Mouse (Mus musculus): ENCODE measurements at regions not wholly inside any gene's neighbourhood (a gene's known extent, or its start where the extent isn't known, plus 50 kb on each side); places are given as distances from the start of the nearest gene placed in this dataset.

DNA sequence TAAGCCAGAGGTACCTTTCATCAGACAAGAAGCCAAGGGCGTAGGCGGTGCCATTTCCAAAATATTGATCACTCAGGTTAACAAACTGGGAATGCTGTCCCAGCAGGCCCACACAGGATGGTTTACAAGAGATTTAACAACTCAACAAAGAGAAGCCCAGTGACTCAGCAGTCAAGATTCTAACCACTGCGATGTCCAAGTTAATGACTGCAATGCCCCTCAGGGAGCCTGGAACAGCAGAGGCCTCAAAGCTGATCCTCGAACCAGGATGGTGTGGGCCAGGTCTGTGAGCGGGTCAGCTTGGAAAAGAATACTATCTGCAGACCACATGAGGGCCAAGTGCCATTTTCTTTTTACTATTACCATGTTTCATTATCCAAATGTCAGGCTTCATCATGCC is 108.0 kb upstream of the Klf14 start:
- no peak for DNase-seq

DNA sequence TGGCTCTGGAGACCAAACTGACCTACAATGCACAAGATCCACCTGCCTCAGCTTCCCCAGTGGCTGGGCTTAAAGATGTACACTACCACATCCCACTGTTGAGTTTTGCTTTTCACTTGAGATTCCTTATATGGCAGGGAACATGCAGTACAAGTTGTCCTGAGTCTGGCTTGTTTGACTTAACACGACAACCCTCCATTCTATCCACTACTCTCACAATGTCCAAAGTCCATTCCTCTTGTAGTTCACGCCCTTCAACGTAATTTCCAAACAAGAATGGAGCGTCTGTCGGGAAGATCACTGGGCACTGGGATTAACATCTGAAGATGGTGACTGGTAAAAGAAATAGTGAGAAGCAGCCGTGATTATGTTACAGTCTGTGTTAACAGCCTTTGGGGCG is 108.6 kb upstream of the Klf14 start:
- DNase-seq, result no peak

DNA sequence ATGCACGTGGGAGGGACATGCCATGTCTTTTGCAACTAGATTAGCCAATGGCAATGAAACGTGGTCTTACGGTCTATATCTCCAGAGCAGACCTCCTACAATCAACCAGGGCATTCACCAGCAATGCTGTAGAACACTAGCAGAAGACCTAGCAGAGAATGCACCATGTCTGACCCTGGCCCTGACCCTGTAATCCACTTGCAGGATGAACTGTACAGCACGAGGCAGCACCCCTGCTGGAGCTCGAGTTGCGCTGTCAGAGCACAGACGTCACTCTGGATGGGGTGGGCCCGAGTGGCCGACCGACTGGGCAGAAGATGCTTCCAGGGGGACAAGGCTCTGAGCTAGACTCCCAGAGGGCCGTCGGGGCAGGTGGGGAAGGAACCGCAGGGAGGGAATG is 110.4 kb upstream of the Klf14 start:
- no peak for DNase-seq

DNA sequence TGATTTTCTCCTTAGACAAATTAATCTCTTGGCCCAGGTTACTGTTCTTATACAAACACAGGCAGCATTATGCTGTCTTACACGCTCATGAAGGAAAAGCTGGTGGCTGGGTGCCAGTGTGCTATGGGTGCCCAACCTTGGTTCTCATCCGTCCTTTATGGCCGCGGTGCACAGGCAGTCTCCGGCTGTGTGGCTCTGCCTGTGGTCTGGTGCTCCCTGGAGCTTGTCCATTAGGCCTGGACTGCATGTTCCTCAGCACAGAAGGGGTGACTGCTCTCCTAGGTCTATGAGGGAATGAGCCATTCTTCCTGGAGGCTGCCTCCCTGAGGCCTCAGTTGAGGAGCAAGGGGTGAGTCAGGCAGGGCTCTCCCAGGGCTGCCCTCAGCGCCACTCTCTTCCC is 111.7 kb upstream of the Klf14 start:
- DNase-seq, result no peak

DNA sequence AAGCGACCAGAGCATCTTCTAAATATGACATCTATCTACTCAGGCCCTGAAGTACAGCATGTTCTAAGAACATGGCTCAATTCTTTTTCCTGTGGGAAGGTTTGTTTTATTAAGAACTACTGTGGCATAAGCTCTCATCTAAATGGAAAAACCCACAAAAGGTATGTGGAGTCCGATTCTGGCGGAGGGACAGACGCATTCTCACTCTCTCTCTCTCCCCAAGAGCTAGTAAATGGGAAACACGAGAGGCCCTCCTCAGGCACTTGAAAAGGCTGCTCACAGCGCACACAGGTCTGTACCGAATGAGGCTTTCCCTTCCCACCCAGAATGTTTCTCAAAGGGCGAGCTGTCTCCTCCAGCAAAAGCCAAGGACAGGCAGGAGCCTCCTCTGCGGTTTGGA is 112.1 kb upstream of the Klf14 start:
- DNase-seq, result no peak

DNA sequence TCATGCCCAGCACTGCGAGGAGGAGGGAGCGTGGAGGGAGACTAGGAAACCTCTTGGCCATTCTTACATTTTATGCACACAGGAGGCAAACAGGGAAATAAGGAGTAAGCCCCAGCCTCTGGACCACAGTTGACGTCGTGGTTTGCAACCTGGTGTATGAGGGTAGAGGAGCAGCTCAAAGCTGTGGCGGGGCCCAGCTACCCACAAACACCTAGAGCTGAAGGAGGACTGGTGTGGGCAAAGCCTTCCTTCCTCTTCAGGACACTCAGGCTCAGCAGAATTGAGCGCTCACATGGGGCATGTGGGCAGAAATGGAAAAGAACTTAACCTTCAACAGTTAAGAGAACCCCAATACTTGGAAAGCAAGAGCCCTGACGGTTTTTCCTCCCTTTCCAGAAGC is 113.2 kb upstream of the Klf14 start:
- DNase-seq, result no peak

DNA sequence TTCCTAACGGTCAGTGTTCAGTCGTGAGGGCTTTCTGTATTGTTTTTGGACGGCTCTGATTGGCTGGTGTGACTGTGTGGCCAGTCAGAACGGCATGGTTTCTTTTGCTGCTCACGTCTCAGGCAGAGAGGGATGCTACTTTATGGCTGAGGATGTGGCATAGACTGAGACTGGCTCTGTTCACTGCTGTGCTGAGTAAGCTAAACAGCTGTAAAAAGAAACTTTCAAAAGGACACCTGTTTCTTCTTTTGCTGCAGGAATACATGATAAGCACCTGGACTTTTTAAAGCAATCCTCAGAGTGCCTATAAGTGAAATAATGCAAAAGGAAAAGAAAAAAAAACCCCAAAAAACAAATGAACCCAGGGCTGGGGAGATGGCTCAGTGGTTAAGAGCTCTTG is 113.7 kb upstream of the Klf14 start:
- DNase-seq, result no peak

DNA sequence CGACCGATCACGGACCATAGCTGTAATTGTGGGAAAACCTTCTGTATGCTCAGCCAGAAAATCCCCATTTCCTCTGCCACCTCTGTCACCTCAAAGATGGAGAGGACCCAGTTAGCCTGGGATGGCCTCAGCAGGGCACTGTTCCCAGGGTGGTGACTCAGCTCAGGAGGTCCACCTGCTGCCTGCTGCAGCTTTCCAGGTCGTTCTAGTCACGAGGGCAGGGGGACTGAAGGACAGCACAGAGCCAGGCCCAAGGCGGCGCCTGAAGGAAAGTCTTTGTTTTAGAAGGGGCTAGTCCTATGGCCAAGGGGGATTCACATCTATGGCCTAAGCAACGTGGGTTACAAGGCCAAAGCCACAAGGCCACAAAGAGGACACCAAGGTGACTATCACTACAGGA is 114.5 kb upstream of the Klf14 start:
- no peak for DNase-seq

DNA sequence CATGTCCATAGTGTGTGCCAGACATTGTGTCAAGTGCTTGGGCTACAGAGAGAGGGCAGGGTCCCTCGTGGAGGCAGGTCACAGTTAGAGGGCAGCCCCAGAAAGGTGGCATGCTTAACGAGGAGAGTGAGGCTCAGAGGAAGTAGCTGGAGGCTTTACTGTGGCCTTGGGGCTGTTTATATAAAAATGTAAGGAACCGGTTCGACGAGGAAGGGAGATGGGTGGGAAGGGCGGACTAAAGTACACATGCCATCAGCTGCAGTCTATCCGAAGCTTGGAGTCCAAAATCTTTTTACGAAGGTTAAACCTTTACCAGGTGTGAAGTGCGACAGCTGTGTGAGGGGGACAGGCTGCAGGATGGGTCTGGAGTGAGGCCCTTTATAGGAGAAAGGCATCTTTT is 115.5 kb upstream of the Klf14 start:
- DNase-seq, result no peak

DNA sequence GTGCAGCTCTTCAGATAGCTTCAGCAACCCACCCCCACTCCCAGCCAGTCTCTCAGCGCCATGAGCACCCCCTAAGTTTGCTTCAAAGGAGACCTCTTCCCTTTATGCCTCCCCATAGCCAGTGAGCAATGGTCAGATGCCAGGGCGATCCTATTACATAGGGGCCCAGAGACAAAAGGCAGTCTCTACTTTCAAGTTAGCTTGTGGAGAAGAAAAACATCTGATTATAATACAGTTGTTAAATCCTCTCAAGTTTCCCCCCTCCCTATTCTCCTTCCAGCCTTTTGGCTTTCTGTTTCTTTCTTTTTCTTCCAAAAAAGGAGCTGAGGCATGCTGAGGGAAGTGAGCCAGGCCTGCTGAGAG is 116.3 kb upstream of the Klf14 start:
- no peak for DNase-seq

DNA sequence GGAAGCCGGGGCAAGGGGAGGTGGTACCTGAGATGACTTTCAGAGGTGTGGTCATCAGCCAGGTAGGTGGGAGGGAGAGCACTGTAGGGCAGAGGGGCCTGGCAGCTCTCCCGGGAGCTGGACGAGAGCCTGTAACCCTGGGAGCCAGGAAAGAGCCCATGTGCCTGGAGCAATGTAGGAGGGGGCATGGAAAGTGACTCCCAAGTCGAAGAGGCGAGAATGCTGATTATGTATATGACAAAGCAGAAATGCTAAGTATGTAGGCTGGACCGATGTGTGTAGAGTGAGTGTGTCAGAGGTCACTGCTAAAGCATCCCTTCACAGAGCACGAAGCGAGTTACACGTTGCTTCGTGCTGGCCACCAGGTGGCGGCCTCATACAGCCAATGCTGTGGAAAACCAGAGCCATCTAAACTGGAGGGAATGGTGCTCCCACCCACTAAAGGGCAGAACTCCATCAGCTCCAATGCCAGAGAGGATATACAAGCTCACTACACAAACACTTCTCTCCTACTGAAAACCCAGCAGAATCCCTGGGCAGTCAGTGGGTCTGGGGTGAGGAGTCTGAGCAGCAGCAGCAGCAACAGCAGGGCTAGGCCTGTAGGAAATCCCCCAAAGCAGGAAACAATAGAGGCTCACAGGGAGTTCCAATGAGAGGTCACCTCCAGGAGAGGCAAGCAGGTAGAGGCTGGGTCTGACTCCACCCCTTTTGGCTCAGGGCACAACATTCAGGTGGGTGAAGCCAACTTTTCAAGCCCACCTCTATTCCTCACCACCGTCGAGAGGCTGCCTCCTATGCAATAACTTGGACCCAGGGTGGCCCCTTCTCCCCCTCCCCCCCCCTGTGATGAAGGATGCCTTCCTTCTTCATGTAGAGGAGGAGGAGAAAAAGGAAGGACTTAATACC is 116.9 kb upstream of the Klf14 start:
- peak; percentile 90 for DNase-seq

DNA sequence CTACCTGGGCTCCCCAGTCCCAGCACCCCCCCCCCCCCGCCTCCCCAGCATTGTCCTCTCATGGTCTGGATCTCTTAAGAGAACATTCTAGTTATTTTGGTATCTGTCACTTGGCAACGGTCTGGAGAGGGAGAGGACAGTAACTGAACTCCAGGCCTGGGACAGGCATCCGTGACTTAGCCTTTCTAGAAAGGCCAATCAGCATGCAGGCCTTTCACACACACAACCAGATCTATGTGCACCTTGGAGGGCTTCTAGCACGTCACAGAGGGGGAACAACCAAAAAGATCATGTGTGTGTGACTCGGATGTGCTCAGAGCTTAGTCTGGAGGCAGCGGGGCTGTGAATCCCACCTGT is 117.6 kb upstream of the Klf14 start:
- DNase-seq, result no peak

DNA sequence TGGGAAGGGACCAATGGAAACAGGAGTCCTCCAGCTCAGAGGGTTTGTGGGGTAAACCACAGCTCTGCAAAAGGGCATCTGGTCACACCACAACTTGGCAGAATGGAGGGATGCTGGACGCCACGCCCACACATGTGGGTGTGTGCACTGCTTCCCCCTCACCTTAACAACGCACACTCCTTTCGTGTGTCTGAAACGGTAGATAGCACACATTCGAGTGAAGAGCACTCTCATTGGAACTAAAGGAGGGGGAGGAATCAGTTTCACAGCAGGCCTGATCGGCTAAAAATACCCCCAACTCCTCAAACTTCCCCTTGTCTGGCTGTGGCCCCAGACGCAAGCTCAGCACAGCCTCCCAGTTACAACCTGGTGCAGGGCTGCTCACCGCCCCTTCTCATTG is 118.3 kb upstream of the Klf14 start:
- DNase-seq, result no peak

DNA sequence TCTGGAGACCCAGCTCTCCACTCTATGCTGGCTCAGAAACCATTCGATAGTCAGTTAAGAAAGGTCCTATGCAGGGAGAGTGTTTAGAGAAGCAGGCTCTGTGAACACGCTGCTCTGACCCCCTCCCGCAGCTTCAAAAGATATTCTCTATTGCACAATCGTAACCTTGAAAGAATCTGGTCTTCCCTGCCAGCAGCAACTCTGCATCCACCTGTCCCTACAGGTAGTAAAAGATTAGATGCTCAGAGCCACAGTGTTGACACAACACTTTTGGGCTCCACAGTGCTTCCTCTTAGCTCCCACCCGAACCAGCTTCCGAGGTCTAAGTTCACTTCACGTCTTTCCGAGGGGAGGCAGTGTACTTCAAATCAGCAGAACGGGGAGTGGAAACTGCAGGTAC is 118.9 kb upstream of the Klf14 start:
- DNase-seq, result no peak

DNA sequence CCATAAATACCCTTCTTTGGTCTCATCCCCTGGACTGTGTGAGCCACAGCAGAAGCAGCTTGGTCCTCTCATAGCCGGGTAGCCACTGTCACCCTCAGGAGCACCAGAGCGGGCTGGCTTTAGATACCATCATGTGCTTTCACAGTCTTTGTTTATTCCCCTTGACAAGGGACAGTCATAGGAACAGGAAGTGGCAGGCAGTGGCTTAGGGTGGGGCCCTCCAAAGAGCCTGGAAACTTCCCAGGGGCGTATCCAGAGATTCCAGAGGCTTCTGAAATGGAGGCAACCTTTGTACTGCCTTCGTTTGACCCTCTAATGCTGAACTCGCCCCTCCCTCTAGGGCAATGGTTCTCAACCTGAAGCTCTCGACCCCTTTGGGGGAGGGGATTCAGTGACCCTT is 119.5 kb upstream of the Klf14 start:
- DNase-seq, result no peak

DNA sequence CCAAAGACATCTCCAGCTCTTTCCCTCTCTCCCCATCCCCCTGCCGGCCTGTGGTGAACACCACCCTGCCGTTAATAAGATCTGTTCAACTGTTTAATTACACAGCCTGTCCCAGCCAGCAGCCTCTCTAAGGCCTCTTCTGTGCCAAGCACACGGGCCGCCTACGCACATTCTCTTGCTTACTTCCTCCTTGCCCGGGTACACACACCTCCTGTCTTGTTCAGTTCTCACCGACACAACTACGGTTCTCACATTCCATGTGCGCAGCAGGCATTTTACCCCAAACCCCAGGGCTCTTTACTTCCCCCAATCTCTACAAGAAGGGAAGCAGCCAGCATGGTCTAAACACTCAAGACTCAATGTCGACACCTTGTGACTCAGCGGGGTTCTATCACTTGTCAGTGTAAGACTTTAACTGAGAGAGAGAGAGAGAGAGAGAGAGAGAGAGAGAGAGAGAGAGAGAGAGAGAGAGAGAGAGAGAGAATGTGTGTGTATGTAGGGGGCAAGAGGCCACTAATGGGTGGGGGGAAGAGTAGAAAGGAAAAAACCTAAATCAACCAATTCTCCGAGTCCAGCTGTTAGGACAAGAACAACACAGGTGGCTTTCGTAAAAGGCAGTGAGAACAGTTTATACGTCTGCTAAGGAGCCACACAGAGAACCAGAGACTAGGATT is 120.8 kb upstream of the Klf14 start:
- no peak for DNase-seq

DNA sequence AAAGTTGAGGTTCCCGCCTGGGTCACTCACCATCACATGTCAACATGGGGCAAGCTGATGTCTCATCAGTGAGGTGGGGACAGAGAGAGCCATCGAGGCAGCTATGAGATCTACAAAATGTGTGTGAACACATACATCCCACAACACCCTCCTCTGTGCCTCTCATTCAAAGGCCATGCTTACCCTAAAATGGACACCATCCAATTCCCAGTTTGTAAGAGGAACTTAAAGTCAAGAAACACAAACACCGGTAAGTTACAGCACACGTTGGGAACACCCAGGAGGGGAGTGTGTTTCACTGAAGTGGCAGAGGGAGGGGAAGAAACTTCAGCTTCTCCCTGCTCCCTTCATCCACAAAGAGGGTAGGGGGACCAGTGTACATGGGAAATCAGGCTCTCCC is 121.4 kb upstream of the Klf14 start:
- no peak for DNase-seq

DNA sequence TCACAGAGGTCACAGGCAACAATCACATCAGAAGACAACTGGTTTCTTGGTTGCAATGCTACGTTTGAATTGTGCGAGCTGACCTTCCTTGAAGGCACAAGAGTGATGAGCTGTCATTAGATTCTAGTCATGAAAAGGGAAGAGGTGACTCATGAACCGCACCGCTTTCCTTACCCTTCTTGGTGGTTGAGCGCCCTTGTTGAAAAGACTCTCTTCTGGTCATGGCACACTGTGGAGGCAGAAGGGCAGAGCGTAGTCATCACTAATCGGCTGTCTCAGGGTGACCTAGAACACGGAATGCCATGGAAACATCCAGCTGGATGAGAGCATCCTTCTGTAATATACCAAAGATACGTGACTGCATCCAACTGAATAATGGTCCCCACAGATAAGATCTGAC is 121.8 kb upstream of the Klf14 start:
- DNase-seq, result no peak

DNA sequence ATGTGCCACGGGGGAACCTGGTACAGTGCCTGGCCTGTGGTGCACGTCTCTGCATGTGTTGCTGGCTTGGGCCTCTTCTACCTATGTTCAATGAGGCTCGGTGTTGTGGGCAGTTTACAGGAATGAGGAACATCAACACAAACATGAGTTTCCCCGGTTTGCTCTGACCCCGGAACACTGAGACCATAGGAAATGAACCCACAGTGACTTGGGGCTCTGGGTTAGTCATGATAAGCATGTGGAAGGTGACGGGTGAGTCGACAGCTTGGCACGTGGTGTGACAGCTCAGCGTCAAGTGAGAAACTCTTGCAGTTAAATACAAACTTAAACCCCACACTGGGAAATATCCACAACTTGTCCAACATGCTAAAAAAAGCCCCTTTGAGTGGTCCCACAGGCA is 122.4 kb upstream of the Klf14 start:
- no peak for DNase-seq

DNA sequence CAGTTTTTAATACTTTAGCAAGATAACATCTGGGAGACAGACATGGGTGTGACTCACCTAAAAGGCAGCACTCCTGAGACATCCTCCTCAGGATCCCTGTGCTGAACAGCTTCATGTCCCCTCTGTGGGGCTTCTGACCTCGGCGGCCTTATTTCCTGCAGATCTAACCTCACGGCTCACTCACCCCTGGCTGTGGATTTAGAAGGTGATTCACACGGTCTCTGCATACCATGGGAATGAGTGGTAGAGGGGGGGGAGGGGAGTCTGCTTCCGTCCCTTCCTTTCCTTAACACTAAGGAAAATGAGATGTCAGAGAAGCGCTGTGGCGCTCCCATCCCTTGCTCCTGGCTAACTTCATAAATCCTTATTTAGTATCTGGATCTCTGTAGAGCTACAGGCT is 123.1 kb upstream of the Klf14 start:
- no peak for DNase-seq

DNA sequence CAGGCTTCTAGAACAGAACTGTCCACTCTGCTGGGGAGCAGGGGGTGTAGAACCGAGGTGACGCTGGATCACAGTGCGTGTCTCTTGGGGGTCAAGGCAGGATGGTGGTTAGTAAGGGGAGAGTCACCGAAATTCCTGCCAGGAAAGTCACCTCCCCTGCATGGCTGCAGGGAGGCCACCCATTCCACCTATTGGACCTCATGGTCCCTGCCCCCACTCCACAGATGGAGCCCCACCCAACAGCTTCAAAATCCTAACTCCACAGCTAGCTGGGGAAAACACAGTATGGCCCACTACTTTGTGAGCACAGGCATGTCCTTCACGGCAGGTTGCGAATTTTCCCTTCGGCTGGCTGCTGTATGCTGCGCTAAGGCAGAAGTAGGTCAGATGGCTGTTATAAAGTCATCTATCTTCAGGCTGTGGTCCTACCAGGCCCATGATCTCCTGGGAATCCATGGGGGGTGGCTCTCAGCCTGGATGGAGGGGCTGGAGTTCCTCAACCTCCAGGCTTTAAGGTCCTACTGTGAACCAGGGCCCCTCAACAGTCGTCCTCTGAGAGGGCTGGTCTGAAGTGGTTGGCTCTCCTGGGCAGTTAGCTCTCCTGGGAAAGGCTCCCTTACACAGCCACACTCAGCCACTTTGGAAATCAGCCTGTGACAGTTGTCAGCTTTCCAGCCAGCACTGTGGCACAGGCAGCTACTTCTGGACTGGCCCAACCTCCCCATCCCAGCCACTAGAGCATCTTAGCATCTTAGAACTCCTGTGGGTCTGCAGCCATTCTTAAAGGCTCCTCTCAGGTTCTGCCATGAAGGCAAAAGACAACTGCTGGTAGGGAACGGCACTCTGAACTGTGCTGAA is 124.0 kb upstream of the Klf14 start:
- DNase-seq, result no peak

DNA sequence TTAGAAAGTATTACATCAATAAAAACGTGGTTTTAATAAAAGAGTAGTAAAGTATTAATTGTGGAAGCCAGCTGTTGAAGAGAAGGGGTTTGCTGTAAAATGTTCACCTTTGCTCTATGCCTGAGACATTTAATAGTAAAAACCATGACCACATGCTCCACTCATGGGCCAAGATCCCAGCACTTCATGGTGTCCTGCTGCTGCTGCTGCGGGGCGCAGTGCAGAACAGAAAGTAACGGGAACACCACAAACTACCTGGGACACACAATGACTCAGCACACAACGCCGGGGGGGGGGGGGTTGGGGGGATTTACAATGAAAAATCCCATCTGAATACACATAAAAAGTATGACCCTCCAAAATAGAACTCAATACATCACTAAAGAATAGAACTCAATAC is 124.8 kb upstream of the Klf14 start:
- DNase-seq, result no peak

DNA sequence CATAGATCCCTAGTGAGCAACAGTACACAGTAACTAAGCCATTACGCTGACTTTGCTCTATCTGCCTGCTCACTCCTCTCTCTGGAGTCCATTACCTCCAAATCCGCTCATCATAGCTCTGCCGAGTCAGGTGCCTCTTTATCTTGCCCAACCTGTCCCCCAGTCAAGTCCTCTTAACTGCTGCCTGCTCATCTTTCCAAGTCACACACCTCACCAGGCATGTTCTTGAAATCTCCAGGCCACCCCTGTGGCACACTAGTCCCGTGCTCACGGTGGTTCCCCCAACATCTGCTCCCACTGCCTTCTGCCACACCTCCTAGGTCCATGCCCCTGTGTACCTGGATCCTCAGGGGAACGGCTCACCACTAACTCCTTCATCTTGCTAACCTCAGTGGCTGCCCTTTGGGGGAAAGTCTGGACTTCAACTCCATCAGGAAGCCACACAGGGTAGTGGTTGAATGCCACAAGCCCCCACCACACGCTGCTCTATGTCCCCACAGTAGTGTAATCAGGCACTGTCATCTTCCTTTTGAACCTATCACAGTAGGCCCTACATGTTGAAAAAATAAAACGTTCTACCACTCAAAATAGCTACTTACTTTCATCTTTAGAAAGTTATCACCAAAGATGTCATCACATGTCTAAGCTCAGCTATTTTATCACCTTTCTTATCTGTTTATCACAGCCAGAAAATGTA is 126.3 kb upstream of the Klf14 start:
- DNase-seq, result no peak

Measured in embryo, embryonic 11 days (tissue).